Mouse (Mus musculus) lung, postnatal 0 days (tissue): ENCODE data around the gene Unc93a2. TPM values are rescaled to one million over a fixed set of nuclear protein-coding genes. Genes with fewer than 3 reads are reported as not detected.
A peak's percentile ranks its signal among the peaks of the same experiment; 100 is the strongest.
"Not testable (repeated sequence)": the region's sequence is repeated elsewhere in the genome, so short reads cannot be mapped to it uniquely, and the experiment has no call there.

ENCODE experiments used
- ATAC-seq: fragments of 200-750 bp; cut with Nextera tagmentation; 2 replicates; pipeline ENCODE4 v1.8.0; 2017; ENCODE audit warnings: moderate library complexity
- DNase-seq: peaks from one replicate; pipeline ENCODE4 v3.0.0-alpha.2; 2016; ENCODE audit warnings: low spot score
- H3K27ac ChIP-seq: fragments of 300-500 bp; sonication (generic); 2 replicates; pipeline ENCODE4 v1.5.1; 2014; ENCODE audit warnings: antibody characterized with exemption, mild to moderate bottlenecking, low read length, mixed read lengths
- H3K27me3 ChIP-seq: fragments of 300-500 bp; sonication (generic); replicated peaks from 2 replicates; pipeline ENCODE4 v1.6.1; 2014; ENCODE audit warnings: low read length, mixed read lengths; ENCODE audit not compliant: insufficient read depth
- H3K36me3 ChIP-seq: fragments of 300-500 bp; sonication (generic); 2 replicates; pipeline ENCODE4 v1.6.1; 2014; ENCODE audit warnings: low read length, mixed read lengths; ENCODE audit not compliant: insufficient read depth
- H3K4me1 ChIP-seq: fragments of 300-500 bp; sonication (generic); 2 replicates; pipeline ENCODE4 v1.6.1; 2014; ENCODE audit warnings: antibody characterized with exemption, low read depth, low read length, mixed read lengths; ENCODE audit not compliant: insufficient read depth
- H3K4me2 ChIP-seq: fragments of 300-500 bp; sonication (generic); replicated peaks from 2 replicates; pipeline ENCODE4 v1.6.1; 2014; ENCODE audit warnings: low read depth, mild to moderate bottlenecking, low read length, moderate library complexity, mixed read lengths
- H3K4me3 ChIP-seq: fragments of 300-500 bp; sonication (generic); 2 replicates; pipeline ENCODE4 v1.5.1; 2014; ENCODE audit warnings: low read depth, low read length
- H3K9ac ChIP-seq: fragments of 300-500 bp; sonication (generic); replicated peaks from 2 replicates; pipeline ENCODE4 v1.6.1; 2014; ENCODE audit warnings: low read depth, mild to moderate bottlenecking
- H3K9me3 ChIP-seq: fragments of 300-500 bp; sonication (generic); 2 replicates; pipeline ENCODE4 v1.6.1; 2016; ENCODE audit warnings: low read length, mixed read lengths
- CTCF ChIP-seq: IDR thresholded peaks from 2 replicates; pipeline ENCODE4 v1.5.1; 2016; ENCODE audit warnings: antibody characterized with exemption, mild to moderate bottlenecking
- WGBS: fragments of 180-500 bp; shearing (Covaris S2); extraction: QIAGEN DNeasy Blood & Tissue Kit; methylation state at CpG from one replicate; pipeline ENCODE4 v1.1.7; 2014; 5-methylcytosine and 5-hydroxymethylcytosine counted together
- polyA plus RNA-seq: library from polyadenylated mRNA; unstranded; fragments of >200 nt; fragmentation: Nextera tagmentation; extraction: Ambion mirVana; gene quantifications from 2 replicates; pipeline ENCODE4 v1.2.1, GENCODE M21; 2015

Unc93a2 gene
- not detected in 2 replicates for polyA plus RNA-seq

DNA sequence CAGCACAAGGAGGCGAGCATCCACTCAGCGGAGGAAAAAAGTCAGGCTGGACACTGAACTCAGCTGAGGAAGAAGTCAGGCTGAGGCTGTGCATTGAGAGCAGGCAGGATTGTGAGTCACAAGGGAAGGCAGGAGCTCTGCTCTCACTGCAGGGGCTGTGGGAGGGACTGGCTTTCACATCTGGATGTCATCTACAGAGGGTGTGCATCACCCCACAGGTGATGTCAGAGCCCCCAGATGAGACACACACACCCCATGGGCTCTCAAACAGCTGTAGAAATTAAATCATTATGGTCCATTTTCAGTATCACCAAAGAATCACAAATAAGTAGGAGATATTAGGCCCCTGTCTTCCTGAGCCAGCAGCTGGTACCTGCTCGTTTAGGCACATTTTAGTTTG lies at the start of gene Unc93a2:
TSS of gene Unc93a2 (minus strand) at position 101 of the 400 bp plus-strand sequence.
- H3K4me3 ChIP-seq, H3K27ac ChIP-seq, H3K9me3 ChIP-seq, ATAC-seq, H3K27me3 ChIP-seq, H3K36me3 ChIP-seq, DNase-seq, H3K4me1 ChIP-seq, H3K9ac ChIP-seq, H3K4me2 ChIP-seq: not testable (repeated sequence)
- 72% methylated on average over 3 of the region's 3 CpGs for WGBS

DNA sequence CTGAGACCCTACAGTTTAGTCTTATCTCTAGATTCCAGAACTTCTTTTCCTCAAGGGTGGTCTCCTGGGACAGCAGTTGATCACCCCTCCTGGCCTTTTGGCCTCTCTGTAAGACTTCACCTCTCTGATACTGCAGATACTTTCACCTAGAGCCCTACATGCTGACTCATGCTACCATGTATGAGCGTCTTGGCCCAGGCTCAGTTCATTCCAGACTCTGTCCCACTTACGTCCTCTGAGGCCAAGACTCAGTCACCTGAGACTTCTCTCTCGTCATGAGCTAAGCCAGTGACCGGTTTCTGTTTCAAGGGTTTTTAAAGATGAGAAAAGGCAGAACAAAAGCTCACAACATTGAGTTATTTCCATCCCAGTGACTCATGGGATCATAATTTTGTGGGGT lies 48.9 kb upstream of the Unc93a2 start:
- H3K27me3 ChIP-seq, H3K9ac ChIP-seq, ATAC-seq, H3K27ac ChIP-seq, H3K36me3 ChIP-seq, H3K4me3 ChIP-seq, DNase-seq, H3K9me3 ChIP-seq, H3K4me2 ChIP-seq, H3K4me1 ChIP-seq: not testable (repeated sequence)
- WGBS, result 78% methylated on average over 4 of the region's 4 CpGs

DNA sequence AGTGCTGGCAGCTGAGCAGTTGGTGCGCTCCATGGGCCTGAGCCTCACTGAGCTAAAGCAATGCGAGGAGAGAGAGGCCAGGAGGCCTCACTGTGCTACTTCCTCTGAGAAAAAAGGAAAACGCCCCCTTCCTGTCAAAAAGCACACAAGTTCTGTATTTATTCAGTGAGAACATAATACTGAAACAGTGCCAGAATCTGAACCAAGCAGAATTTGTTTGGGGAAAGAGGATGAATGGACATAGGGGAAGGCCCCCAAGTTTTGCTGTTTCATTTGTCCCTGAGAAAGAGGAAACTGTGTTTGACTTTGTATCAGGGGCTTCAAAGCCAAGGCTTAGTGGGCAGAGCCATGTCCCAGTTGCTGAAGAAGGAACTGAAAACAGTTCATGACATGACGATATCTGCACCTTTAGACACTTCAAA lies 45.0 kb upstream of the Unc93a2 start:
- H3K4me2 ChIP-seq, H3K9me3 ChIP-seq, H3K4me1 ChIP-seq, H3K9ac ChIP-seq, H3K27ac ChIP-seq, H3K4me3 ChIP-seq, H3K36me3 ChIP-seq, H3K27me3 ChIP-seq: not testable (repeated sequence)
- 20% methylated on average over 3 of the region's 4 CpGs for WGBS
- ATAC-seq (peak; percentile 80), DNase-seq (peak; percentile 56)

DNA sequence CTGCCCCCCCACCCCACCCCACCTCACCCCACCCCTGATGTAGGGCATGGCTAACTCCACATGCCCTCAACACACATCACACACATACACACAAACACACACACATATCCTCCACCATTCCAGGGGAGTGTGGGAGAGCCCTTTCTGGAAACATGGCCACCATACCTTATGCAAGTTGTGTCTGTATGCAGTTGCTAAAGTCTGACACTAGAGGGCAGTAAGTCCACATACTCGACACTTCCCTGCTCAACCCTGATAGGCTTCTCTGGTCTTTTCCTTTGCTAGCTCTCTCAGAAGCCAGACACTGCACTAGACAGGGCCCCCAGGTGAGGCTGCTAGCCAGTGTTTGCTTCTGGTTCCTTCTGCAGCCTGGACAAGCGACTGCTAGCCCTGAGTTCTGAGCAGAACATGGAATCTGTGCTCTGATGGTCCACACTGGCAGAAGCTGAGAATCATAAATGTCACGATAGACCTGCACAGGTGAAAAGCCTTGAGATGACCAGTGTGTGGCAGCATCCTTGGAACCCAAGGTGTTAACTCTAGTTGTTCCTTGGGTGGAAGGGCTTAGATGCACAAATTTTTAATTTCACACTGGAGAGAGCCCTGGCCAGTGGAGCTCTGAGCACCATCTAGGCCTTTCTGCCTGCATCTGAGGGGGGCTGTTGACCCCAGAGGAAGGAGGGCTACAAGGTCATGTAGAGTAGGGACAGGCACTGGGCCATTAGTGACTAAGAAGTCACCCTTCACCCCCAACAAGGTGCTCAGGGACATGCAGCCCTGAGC lies 35.1 kb upstream of the Unc93a2 start:
- H3K4me2 ChIP-seq, DNase-seq: not testable (repeated sequence)
- ATAC-seq, result peak; percentile 76

DNA sequence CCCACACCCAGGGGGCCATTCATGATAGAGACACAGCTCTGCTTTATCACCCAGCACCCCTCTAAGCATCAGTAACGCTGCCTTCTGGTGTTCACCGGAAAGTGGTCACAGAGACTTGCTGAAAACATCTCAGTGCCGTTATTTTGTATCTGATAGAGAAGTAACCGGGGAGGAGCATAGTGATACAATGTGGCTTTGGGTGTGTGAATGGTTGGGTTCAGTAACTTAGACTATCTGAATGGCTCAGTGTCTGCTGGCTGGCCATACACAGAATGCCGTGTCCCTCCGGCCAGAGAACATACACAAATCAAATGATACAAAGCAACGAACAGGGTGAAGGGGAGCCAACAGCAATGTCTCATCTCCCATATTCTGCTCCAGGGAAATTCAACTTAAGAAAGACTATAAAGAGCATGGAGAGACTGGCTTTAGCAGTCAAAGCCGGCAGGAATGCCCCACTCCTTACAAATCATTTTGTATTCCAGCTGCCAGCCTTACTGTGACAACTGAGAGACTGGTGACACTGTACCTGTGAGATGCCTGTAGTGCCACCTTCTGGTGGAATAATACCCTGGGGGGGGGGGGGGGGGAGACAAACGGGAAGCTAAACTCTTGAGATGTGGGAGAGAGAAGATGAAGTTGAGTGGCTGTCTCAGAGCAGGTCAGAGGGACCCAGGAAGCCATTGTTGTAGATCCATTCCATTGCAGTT lies 29.5 kb upstream of the Unc93a2 start:
- H3K36me3 ChIP-seq, H3K27me3 ChIP-seq, H3K9ac ChIP-seq, ATAC-seq, H3K4me1 ChIP-seq, H3K4me3 ChIP-seq, DNase-seq, H3K27ac ChIP-seq, H3K9me3 ChIP-seq, H3K4me2 ChIP-seq: not testable (repeated sequence)
- 87% methylated on average over 7 of the region's 9 CpGs for WGBS

More for the DNA sequence above, 35.1 kb upstream of the Unc93a2 start:
- not testable (repeated sequence) for H3K4me1 ChIP-seq, H3K9me3 ChIP-seq, H3K27ac ChIP-seq, H3K27me3 ChIP-seq, H3K4me3 ChIP-seq, H3K36me3 ChIP-seq, H3K9ac ChIP-seq
- 39% methylated on average over 3 of the region's 3 CpGs for WGBS
- peak; percentile 64 for TF ChIP-seq CTCF

DNA sequence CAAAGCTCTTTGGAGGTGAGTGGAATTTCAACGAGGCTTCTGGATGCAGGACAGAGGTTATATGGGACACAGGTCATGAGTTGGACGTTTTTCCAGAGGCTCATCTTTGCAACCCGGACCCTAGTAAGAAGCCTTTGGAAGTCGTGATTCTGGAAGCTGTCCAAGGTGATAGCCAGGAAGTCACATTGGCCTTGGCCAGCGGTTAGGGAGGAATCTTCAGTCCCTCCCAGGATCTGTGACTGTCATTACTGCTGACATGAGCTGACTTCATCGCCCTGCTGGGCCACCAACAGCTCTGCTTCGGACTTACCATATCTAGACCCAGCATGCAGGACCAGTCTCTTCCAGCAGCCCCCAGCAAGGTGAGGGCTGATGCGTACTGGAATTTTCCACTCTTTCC lies 28.1 kb upstream of the Unc93a2 start:
- 50% methylated on average over 7 of the region's 8 CpGs for WGBS
- not testable (repeated sequence) for H3K27ac ChIP-seq

DNA sequence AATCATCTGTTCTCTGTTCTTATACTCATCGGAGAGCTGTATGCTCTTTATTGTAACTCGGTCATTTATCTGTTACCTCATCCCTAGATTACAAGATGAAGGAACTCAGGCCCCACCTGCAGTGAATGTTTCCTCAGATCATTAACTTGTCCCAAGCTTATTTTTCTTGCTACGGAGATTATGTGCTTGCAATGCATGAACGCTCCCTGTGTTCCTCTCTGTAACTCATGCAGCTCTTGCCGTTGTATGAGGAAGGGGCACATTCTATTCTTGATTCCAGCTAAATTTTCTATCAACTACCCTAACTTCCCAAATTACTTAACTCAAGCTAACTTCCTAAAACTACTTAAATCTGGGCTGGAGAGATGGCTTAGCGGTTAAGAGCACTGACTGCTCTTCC lies 14.5 kb upstream of the Unc93a2 start:
- H3K4me2 ChIP-seq, H3K27me3 ChIP-seq, H3K4me3 ChIP-seq, ATAC-seq, H3K9me3 ChIP-seq, H3K9ac ChIP-seq, H3K36me3 ChIP-seq, DNase-seq, H3K4me1 ChIP-seq, H3K27ac ChIP-seq: not testable (repeated sequence)
- WGBS, result 74% methylated on average over 6 of the region's 6 CpGs

More for the DNA sequence above, 28.1 kb upstream of the Unc93a2 start:
- H3K4me2 ChIP-seq, H3K27me3 ChIP-seq, H3K4me1 ChIP-seq, H3K36me3 ChIP-seq, H3K9me3 ChIP-seq, H3K9ac ChIP-seq, ATAC-seq, DNase-seq, H3K4me3 ChIP-seq: not testable (repeated sequence)

DNA sequence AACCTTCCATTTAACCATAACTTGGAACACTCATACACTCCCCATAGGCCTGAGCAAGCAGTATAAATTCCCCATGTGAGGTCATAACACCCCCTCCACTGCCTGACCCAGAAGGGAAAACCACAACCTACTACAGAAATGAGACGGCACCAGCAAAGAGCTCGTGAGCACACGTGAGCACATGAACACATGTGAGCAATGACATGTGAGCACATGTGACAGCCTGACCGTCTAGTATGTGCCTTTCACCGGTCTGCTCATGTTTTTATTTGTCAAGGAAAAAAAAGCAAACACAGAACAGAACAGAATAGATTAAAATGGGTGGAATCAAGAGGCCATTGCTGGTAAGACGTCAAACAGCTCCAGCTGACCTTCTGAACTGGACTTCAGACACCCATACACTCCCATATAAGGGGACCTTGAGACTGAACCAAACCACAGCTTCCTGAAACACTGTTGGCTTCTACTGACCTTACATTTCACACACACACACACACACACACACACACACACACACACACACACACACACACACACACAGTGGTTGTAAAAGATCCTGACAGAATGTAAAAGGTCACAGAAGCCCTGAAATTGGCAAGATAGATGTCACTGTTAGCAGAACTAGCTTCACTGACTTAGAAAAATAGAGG lies 13.1 kb upstream of the Unc93a2 start:
- H3K27ac ChIP-seq, ATAC-seq, H3K36me3 ChIP-seq, H3K4me1 ChIP-seq, H3K27me3 ChIP-seq, H3K4me3 ChIP-seq, H3K9me3 ChIP-seq, H3K4me2 ChIP-seq, H3K9ac ChIP-seq, DNase-seq: not testable (repeated sequence)
- 65% methylated on average over 6 of the region's 6 CpGs for WGBS

DNA sequence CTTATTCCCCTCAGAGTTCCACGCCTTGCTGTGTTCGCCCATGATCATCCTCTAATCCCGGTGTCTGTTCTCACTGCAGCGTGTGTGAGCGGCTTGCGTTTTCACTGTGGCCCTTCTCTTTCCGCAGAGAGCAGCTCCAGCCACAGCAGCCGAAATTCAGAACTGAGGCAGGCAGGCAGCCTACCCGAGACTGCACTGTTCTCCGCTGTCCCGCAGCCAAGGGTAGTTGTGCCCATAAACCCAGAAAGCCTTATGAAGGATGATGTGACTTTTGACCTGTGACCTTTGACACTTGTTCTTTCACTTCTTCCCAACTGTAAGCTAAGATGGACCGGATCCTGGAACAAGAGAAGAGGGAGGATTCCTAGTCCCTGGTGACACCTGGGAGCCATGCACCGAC lies 11.8 kb upstream of the Unc93a2 start:
- not testable (repeated sequence) for H3K4me2 ChIP-seq, H3K27me3 ChIP-seq, H3K36me3 ChIP-seq, H3K4me3 ChIP-seq, H3K4me1 ChIP-seq, DNase-seq, ATAC-seq, H3K9me3 ChIP-seq, H3K27ac ChIP-seq, H3K9ac ChIP-seq
- 75% methylated on average over 10 of the region's 13 CpGs for WGBS
